Mouse (Mus musculus) brain, embryonic 14.5 days (tissue): ENCODE results near the gene Eps8l1.

Experiments used
- CTCF ChIP-seq: fragments of 200-500 bp; IDR thresholded peaks from 2 replicates; pipeline ENCODE4 v1.5.1; 2012; ENCODE audit warnings: inconsistent platforms, mild to moderate bottlenecking, moderate library complexity, borderline replicate concordance; ENCODE audit not compliant: insufficient read depth, insufficient read length; ENCODE audit errors: extremely low read depth
- POLR2A ChIP-seq: fragments of 200-500 bp; IDR thresholded peaks from 2 replicates; pipeline ENCODE4 v1.6.1; 2012; ENCODE audit warnings: mild to moderate bottlenecking, inconsistent platforms, borderline replicate concordance; ENCODE audit not compliant: poor library complexity, insufficient read depth, insufficient read length, severe bottlenecking; ENCODE audit errors: extremely low read depth

DNA sequence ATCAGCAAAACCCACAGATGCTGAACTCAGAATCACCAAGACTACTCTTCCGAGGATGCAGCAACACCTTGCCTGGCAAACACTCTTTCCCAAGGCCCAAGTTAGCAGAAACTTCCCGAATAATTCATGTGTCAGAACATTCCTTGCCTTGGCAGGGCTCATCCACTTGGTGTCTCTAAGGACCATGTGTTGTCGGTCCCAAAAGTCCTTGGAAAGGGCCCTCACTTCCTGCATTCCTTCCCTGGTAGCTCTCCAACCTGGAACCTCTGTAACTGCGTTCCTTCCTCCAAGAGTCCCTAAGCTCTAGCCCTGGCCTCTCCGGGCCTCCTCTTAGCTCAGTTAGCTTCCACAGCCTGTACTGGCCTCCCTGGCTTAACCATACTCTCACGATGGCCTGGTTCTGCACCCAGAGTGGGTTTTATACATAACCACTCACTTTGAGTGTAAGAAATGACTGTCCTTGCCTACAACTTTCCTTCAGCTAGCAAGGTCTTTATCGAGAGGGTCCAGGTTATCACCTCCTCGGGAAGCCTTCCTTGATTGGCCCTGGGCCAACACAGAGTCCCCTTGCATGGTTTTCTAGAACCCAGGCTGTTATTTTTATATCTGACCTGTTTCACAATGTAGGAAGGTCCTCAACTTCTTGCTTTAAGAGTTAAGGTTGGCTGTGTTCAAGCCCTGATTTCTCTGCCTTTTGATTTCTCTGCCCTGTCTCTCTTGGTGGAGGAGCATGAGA, 51.2 kb downstream of the Eps8l1 start:
- TF ChIP-seq CTCF (no peak), POLR2A (no peak)
